Mouse (Mus musculus) NIH3T3 (cell line): Measurements from ENCODE around the gene Slc5a11.
A peak's percentile ranks its signal among the peaks of the same experiment; 100 is the strongest.

Experiments used
- DNase-seq: peaks from one replicate; pipeline ENCODE4 v3.0.0-alpha.2; 2012; ENCODE audit warnings: low read depth

Gene Slc5a11

DNA sequence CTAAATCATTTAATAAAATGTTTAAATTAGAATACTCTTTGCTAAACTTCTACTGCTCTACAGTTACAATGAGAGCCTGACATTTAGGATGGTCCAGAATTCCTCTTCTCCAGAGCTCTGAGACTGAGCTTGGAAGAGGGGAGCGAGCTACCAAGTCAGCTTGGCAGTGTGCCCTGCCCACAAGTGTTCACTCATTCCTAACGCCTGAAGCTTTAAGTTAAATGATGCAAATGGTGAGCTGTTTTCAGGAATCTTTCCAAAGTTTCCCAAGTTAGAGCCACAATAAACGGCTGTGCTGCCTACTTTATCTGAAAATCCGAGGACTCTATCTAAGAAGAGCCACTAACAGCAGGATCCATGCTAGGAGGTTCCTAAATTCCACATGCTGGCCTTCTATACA, 69.2 kb downstream of the Slc5a11 start:
- peak; percentile 96 for DNase-seq

DNA sequence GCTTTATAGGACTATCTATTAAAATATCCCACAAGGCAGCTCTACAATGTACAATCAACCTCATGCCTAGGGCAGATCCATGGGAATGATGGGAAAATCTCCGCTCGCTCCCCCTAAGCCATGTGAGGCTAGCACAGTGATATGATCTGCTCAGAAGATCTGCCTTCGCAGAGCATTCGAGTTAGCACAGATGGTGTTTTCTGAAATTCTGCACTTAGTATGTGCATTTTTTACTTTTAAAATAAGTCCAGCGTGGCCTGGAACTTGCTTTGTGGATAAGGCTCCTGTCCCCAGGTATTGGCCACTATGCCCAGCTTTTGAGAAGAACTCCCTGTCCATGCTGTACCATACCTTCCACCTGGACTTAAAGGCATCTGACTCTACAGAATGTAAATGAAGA, 71.3 kb downstream of the Slc5a11 start:
- DNase-seq, result no peak

DNA sequence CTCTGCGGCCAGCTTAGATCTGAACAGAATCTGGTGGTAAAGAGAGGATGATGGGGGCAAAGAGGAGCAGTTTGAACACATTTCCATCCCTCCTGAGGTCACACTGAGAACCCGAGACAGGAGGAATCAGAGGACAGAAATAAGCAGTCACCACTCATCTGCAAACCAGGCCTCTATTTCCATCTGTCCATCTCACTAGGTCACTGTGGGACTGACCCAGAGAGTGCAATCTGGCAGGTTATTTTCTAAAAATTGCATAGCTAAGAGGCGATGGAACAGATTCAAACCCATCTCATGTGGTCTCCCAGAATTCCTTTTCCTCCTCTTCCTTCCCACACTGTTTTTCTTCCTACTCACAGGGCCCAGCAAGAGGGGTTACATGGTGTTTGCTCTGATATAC, 73.3 kb downstream of the Slc5a11 start:
- peak; percentile 9 for DNase-seq

DNA sequence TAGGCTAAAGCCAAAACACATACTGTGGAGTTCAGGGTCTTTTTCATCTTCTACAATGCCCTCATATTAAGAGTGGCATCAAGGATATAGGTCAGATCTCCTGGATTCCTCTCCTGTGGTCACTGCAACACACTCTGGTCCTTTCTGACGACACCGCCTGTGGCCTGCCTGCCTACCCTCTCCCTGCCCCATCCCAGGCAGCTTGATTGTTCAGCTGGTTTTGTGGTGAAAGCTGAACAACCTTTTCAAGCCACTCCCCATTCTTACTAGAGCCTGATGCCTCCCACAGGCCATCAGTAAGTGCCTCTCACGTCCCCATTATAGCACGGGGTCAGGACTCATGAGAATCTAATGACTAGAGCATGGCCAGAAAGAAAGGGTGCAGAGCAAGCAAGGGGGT, 74.6 kb downstream of the Slc5a11 start:
- no peak for DNase-seq

DNA sequence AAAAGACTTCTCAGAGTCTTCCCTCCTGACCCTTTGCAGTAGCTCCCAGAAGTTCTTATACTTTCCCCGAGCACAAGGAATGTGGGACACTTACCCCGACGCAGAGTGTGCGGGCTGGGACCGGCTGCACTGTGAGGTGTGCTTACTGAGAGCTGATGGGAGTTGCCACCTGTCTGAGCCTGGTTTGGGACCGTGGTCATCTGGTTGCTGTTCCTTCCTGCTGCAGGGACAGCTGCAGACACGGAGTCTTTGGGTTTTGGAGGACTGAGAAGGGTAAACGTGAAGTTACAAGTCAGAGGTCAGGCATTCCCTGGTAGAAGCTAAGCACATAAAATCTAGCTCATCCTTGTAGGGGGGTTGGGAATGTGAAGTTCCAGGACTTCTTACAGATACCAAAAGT, 77.4 kb downstream of the Slc5a11 start:
- no peak for DNase-seq

DNA sequence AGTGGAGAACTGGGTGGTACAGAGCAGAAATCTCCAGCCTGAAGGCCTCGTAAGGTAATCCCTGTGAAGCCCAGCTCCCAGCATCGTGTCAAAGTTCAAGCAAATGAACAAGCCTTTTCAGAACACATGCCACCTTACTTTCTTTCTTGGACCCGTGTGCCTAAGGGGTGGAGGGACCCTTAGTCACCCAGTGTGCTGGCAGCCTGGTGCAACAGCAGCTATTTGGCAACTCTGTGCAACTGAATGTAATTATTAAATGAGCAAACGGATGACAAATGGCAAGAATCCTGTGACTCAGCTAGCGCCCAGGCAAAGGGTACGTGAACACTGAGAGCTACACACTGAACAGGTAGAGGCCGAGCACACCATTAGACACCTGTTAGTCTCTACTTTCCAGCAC, 79.3 kb downstream of the Slc5a11 start:
- peak; percentile 50 for DNase-seq

DNA sequence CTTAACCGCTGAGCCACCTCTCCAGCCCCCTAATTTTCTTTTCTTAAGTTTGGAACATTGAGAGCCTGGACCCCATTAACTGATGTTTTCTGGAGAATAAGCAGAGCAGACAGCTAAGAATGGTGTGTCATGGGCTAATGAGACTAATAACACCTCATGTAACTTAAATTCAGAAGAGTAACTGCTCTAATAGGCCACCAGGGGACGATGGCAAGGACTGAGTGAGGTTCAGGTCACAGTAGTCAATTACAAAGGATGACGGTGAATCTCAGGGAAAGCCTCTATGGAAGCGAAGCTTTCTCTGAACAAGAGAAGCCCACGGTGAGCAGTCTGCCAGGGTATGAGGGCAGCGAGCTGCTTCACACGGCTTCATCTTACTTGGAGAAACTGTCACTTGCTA, 80.8 kb downstream of the Slc5a11 start:
- DNase-seq, result no peak

DNA sequence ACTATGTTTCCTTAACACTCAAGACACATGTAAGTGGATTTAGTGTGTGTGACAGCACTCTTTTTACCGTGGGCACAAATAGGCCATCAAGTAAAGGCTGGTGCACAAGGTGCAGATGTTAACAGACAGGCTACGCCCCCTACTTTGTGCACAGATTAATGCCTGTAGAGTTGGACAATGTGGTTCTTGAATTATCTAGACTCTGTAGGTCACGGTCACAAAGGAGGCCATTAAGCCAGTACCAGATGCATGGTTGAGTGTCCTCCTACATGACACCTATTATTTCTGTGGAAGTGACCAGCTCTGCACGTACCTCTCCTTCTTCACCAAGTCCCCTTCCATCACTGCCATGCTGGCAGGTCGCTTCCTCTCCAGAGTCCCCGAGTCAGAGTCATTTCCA, 81.5 kb downstream of the Slc5a11 start:
- DNase-seq, result no peak

DNA sequence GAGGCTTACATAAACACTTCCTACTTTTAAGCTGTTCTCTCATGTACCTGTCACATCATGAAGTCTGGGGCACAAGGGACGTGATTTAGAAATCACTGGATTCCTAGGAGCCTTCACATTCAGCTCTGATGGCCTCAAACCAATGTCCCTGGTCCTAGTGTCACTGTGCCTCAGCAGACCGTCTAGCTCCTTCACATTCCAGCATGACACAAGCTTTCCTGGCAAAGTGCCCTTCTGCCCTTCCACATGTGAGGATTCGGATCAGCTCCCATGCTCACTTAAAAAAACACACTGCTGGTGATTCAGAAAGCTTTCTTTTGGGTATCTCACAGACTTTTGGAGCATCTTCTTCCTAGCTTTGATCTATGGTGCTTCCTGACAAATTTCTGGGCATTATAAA, 83.6 kb downstream of the Slc5a11 start:
- DNase-seq, result peak; percentile 43

DNA sequence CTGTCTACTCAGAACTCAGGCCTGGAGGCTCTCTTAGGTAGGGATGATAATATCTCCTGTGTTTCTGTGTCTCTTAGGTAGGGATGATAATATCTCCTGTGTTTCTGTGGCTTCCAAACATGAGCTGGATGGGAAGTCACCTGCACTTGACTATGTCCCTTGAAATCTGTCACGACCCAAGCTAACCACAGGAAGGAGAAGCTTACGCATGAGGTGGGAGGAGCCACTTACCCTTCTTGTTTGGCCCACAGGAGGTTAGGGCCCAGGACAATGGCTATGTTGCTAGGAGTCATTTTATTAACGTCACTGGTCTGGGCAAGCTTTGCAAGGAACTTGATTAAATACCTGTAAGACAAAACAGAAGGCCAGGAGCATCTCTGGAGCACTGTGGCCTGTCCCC, 85.7 kb downstream of the Slc5a11 start:
- no peak for DNase-seq

DNA sequence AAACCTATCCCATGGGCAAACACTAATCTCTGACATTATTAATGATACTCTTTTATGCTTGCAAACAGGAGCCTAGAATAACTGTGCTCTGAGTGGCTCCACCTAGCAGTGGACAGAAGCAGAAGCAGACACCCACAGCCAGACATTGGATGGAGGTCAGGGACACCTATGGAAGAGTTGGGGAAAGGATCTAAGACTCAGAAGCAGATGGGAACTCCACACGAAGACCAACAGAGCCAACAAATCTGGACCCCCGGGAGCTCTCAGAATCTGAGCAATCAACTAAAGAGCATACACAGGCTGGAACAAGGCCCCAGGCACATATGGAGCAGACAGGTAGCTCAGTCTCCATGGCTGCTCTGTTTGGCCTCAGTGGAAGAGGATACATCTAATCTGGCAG, 90.8 kb downstream of the Slc5a11 start:
- DNase-seq, result no peak

DNA sequence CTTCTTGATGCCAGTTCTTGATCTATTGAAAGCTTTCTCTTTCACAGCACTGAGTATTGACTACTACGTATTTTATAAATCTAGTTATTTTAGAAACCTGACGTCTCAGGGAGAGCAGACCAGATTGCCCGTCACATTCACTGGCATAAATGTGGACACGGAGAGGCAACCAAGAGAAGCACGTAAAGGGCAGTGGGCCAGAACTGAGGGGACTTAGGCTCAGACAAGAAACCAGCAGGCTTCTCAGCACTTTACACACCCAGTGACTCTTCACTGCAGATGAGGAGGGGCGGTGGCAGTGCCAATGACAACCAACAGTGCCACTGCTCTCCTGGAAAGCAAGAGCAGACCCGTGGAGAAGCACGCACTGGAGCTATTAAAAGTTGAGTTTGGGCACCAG, 92.7 kb downstream of the Slc5a11 start:
- DNase-seq, result no peak

DNA sequence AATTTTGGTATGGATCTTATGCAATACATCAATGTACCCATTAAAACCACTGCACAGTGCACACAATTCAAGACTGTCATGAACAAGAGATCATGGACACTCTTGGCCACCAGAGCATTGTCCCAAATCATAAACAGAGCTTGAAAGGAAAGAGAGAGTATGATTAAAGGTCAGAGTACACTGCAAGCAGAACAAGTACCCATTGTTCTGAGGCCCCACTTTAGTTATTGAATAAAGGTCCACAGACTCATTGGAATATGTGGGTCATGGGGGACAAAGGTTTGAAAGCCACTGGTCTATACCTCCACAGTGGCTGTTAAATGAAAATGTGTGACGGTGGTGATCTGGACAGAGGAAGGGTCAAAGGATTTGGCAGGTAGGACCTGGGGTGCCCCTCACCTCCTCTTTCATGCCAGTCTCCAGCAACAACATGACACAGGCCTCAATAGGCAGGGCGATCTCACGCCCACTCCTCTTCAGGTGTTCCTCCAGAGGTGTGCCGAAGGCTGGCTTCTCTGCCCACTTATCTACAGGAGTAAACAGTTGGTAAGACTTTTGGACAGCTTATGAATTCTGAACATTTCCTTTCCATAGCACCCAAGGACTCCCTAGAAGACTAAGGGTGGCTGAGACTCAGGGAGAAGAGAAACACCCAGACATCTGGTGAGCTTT, 93.4 kb downstream of the Slc5a11 start:
- no peak for DNase-seq

DNA sequence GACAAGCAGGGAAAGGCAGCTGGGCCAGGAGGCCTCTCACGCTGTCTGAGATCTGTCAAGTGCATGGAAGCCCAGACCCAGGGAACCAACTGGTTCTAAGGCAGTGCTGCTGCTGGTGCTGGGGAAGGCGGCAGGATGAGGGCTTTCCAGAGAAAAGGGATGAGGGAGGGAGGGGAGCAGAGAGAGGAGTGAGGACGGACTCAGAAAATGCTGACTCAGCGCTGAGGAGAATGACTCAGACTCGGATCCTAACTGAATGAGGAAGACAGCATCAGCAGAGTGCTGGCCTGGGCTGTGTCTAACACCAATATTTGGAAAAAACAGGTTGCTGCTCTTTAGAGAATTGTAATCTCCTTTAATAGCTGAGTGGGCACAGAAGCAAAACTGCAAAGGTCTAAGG, 97.3 kb downstream of the Slc5a11 start:
- peak; percentile 33 for DNase-seq

DNA sequence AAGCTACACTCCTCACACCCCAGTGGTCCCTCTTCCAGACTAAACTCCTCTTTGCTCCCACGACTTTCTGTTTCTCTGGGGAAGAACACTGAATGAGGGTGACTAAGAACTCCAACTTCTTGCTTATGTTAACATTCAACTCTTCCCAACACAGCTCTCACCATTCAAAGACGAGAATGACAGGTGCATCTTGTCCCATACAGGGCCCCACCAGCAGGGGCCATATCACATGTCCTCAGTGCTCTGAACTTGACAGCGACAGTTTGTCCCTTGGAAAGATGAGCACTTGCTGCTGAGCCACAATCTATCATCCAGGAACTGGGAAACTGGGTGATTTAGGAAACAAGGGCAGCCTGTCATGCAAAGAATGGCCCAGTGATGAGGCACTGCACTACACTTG, 98.2 kb downstream of the Slc5a11 start:
- no peak for DNase-seq

DNA sequence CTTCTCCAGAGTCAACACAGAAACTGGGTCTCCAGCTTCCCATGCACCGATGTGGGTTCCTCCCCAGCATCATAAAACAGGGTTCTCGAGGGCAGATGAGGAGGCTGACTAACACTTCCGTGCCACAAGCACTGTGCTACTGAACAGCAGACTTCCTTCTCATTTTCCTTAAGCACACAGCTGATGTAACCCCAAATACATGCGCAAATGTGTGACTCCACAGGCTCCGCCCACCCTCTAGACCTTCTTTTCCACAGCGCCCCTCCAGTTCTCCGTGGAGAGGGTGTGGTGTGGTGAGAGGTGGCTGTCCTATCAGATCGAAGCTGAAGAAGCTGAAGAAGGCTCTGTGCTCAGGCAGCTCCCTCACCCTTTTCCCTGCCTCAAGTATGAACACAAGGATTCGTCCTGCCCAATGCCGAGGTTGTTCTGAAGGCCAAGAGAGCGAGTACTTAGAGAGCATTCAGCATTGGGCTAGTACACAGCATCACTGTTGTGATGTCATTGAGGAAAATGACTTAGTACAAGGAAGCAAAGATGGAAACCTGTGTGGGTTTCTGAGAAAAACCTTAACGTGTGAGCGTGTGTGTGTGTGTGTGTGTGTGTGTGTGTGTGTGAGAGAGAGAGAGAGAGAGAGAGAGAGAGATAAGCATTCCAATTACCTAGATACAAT, 108.0 kb downstream of the Slc5a11 start:
- DNase-seq, result no peak
